Mouse (Mus musculus): ENCODE measurements around the gene Pick1. TPM values are rescaled to one million over a fixed set of nuclear protein-coding genes. Genes with fewer than 3 reads are reported as not detected.

The Pick1 gene
- total RNA-seq, 2 experiments from 2014 or later: 42.0 to 50.6 TPM

DNA sequence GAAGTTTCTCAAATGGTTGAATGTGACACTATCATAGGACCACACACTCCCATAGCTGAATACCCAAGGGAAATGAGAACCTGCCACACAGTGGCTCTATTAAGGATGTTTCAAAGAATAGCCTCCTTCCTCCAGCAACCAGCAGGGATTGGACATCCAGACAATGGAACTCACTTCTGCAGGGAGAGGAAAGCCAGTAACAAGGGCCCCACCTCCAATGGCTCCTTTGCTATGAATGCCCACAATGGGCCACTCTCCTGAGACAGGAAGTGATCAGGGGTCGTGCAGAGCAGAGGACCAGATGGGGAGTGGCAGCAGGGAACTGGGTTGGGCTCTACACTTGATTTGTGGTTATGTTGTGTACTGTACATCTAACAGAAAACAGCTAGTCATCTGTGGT lies 39.5 kb downstream of the Pick1 start:
- DNase-seq (ENCODE audit: extremely low spot score in 1 of 2, low spot score in 1 of 2): no peak

GRCm38 (mm10) chr15:79270317-79271123 lies 41.5 kb downstream of the Pick1 start:
- DNase-seq (ENCODE audit: extremely low spot score in 1 of 2, low spot score in 1 of 2): peak in 1 of 2 experiments; percentile 53

DNA sequence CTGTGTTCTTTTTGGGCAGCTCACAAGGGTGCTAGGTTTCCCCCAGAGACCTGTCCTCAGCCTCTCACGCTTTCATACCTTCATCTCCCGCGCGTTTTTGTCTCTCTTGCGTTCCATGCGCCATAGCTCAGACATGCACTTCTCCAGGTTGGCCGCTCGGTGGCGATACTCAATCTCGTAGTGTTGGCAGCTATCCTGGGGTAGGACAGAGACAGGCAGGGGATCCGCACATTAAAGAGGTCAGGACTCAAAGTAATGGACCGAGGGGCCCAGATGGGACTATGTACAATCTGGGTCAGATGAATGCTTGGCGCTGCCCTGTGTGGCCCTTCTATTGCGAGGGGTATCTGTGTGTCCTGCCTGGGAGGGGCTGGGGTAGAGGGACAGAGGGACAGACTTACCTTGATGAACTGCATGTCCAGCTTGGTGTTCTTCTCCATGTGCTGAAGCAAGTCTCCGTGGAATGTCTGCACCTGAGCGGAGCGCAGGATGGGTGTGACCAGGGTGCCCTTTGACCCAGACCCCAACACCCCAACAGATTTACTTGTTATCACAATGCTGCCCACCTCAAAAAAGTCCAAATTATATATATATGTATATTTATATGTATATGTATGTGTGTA lies 42.3 kb downstream of the Pick1 start:
- peak in 1 of 2 experiments; percentile 54 for DNase-seq (ENCODE audit: extremely low spot score in 1 of 2, low spot score in 1 of 2)

GRCm38 (mm10) chr15:79273020-79273419 lies 44.0 kb downstream of the Pick1 start:
- DNase-seq (ENCODE audit: extremely low spot score in 1 of 2, low spot score in 1 of 2): no peak

DNA sequence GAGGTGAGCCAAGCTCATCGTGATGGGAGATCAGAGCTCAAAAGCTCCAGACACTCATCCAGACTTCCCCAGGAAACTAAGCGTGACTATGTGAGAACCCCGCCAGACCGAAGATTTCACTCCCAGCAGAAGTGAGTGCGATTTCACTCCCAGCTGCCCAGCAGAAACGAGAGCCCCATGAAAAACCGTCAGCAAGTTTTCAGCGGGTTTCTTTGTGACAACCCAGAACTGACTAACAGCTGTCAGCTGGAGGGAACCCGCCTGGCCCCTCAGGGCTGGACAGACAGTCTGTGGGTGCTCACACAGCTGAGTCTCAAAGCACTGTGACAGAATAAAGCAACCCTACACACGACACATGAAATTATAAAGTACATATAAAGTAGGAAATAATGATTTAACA lies 48.8 kb downstream of the Pick1 start:
- DNase-seq (ENCODE audit: extremely low spot score in 1 of 2, low spot score in 1 of 2): no peak

DNA sequence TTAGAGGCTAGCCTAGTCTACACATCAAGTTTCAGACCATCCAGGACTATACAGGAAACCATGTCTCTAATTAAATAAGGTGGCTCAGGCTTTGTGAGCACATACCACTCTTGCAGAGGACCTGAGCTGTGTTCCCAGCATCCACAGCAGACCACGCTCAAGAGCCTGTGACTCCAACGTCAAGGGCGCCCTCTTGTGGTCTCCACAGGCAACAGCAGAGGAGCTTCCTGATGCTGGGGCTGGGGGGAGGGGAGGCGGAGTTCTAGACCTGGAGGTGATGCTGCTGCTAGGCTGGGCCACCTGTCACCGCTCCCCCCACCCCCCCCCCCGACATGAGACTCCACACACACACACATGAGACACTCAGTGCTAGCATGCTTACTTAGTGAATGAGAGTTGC lies 51.2 kb downstream of the Pick1 start:
- DNase-seq (ENCODE audit: extremely low spot score in 1 of 2, low spot score in 1 of 2): no peak

GRCm38 (mm10) chr15:79280850-79281249 lies 51.9 kb downstream of the Pick1 start:
- DNase-seq (ENCODE audit: extremely low spot score in 1 of 2, low spot score in 1 of 2): no peak

GRCm38 (mm10) chr15:79281389-79281788 lies 52.4 kb downstream of the Pick1 start:
- no peak for DNase-seq (ENCODE audit: extremely low spot score in 1 of 2, low spot score in 1 of 2)

DNA sequence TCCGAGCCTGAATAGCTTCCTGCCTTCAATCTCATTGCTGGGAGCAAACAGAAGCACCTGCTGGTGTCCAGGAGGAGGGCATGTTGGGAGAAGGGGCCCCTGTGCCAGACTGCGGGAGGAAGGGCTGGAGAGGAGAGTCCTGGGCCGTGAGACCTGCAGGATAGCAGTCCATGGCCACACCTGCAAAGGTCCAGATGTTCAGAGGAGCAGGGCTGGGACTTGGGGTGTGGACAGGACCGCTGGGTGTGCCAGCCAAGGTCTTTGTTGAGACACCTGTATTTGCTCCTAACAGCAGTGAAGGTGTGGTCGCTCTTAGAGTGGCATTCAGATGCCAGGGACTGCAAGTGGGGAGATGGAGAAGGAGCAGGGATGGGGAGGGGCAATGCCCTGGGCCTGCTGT lies 53.5 kb downstream of the Pick1 start:
- no peak for DNase-seq (ENCODE audit: extremely low spot score in 1 of 2, low spot score in 1 of 2)

- no peak for DNase-seq (ENCODE audit: extremely low spot score in 1 of 2, low spot score in 1 of 2)
These were observed 54.4 kb downstream of the Pick1 start for GRCm38 (mm10) chr15:79283371-79283770.

DNA sequence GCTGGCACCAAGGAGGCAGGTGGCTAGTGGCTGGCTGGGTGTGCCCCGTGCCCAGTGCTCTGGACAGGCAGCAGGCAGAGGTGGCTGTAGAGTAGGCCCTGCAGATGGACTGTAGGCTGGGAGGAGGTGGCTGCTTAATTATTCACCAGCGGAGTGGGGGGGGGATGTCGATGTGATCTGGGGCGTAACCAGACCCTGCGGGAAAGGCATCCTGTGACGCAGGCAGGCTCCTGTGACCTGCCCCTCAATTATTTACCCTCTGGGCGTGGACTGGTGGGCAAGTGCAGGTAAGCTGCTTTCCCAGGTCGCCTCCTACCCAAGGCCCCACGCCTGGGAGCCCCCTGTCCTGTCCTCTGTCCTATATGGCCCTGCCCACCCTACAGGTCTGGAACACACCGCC lies 56.4 kb downstream of the Pick1 start, which contains the start of gene Baiap2l2:
Gene Baiap2l2, minus strand, starts transcription at position 139 of the 400 bp plus-strand sequence.
- no peak for DNase-seq (ENCODE audit: extremely low spot score in 1 of 2, low spot score in 1 of 2)

DNA sequence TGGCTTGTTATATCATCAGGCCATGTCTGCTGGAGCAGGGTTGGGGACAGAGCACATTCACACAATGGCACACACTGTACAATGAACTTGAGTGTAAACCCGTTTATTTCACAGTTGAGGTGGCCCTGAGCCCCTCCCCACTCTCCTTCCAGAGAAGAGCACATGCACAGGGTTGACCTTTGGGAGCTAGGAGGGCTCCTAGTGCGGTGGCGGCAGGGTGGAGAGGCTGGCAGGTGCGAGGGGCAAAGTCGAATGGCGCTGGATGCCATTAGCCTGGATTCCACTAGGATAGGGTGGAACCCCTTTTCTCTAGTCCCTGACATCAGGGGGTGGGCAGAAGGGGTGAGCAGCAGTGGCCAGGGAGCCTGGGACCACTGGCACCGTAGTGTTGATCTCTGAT lies 57.2 kb downstream of the Pick1 start:
- DNase-seq (ENCODE audit: extremely low spot score in 1 of 2, low spot score in 1 of 2): no peak

- no peak for DNase-seq (ENCODE audit: extremely low spot score in 1 of 2, low spot score in 1 of 2)
These were observed 58.1 kb downstream of the Pick1 start for GRCm38 (mm10) chr15:79287091-79287490.

DNA sequence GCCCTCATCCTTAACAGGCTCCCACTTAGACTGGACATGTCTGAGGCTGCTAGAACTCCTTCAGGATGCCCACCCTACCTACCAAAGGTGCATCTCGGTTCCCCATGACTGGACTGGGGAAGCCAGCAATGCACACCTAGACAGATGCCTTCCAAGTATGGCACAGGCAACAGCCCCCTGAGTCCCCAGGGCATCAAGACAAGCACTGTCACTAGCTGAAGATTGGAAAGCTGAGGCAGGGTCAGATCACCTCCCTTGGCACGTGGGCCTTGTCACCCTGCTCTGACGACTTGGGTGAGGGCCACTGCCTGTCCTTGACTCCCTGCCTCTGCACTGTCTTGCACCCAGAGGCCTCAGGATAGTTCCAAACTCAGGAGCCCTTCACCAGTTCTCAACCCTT lies 59.4 kb downstream of the Pick1 start:
- DNase-seq (ENCODE audit: extremely low spot score in 1 of 2, low spot score in 1 of 2): no peak

DNA sequence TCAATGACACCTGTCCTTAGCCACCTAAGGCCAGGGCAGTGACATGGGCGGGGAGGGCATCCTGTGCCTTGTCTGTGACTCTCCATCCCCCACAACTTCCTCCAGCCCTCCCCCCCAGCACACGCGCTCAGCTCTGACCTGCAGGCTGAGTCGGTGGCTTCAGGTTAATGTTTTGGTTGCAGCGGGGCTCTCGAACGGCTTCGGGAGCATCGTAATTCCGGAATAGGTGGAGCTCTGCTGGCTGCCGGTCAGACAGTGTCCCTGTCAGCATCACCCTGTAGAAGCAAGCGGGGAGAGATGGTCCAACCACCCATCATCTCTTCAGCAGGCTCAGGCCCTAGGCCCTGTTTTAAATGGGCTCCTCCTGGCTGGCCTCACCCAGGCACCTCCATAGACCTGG lies 60.5 kb downstream of the Pick1 start:
- no peak for DNase-seq (ENCODE audit: extremely low spot score in 1 of 2, low spot score in 1 of 2)

DNA sequence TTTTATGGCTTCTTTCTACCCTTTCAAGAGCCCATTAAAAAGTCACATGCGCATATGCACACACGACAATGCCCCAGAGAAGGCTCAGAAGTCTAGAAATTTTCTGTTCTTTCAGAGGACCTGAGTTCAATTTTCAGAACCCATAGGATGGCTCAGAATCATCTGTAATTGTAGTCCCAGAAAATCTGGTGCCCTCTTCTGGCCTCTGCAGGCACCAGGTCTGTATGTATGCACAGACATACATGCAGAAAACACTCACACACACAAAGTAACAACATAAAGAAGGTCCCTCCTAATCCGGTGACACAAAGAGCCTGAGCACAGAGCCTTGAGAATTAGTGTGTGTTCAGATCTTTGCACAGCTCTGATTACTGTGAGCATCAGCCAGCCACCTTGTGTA lies 61.4 kb downstream of the Pick1 start:
- no peak for DNase-seq (ENCODE audit: extremely low spot score in 1 of 2, low spot score in 1 of 2)

DNA sequence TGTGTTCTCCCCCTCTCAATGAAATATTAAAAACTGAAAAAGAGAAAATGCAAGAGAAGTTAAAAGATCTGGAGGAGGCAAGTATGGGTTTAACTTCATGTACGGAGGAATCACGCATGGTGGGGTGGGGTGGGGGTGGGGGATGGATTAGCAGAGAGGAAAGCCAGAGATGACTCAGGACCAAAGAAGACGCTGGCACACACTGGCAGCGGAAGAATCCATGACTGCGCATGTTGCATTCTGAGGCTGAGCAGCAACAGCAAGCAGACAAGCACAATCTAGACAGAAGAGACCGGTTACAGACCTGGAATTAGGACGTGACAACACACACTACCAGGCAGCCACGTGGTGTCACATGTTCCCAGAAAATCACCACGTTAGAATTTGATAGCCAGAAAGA lies 63.8 kb downstream of the Pick1 start:
- DNase-seq (ENCODE audit: extremely low spot score in 1 of 2, low spot score in 1 of 2): no peak

DNA sequence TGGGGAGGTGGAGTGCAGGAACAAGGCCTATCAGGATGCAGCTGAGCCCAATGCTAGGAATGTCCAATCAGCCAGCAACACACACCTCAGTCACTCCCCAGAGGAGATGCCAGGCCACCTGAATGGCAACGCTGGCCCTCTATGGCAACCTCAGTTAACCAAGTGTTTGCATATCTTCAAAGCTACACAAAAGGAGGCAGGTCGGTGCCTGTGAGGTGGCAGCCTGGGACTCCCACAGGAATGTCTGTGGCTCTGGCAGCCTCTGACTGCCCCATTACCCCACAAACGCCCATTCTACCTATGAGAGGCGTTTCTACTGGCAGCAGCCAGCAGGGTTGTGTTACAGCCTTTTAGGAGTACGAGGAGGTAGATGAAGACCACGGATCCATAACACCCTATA lies 69.6 kb downstream of the Pick1 start:
- no peak for DNase-seq (ENCODE audit: extremely low spot score in 1 of 2, low spot score in 1 of 2)

Data from layer of hippocampus, postnatal 25 days (tissue).